Mouse (Mus musculus) testis, adult 2 months (tissue): ENCODE results near the gene Slc26a9.

ENCODE experiments used
- CTCF ChIP-seq: fragments of 200-500 bp; IDR thresholded peaks from 2 replicates; pipeline ENCODE4 v1.5.1; 2012; ENCODE audit warnings: low read depth, mild to moderate bottlenecking, inconsistent platforms, low read length, moderate library complexity; ENCODE audit not compliant: control insufficient read depth, insufficient read depth, insufficient replicate concordance
- POLR2A ChIP-seq: fragments of 200-500 bp; IDR thresholded peaks from 2 replicates; pipeline ENCODE4 v1.6.1; 2012; ENCODE audit warnings: low read depth, mild to moderate bottlenecking, inconsistent platforms, low read length, moderate library complexity; ENCODE audit not compliant: control insufficient read depth

DNA sequence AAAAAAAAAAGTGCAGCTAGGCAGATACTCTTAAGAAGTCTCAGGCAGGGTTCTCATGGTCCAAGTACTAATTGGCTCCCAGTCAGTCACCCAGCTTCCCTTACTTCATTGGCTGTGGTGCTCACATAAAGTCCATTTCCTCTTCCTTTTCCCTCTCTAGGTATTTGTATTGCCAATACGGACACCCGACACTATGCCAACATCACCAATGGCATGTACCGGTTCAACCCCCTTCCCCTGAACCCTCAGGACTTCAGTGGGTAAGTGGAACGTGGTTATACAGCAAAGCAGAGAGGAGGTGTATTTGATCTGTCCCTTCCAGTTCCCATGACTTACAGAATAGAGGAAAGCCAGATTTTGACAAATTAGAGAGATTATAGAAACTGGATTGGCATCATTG, 69.9 kb downstream of the Slc26a9 start:
- TF ChIP-seq CTCF = no peak
- no peak for TF ChIP-seq POLR2A
